Mouse (Mus musculus) adrenal gland, adult (tissue): ENCODE measurements around the gene Scaf4.

ENCODE experiments used
- DNase-seq, 2 experiments: peaks; one replicate each; pipeline ENCODE4 v3.0.0; 2022 to 2023; ENCODE audit warnings: low spot score in 1 of 2; ENCODE audit not compliant: inconsistent age in 2 of 2

The Scaf4 gene

DNA sequence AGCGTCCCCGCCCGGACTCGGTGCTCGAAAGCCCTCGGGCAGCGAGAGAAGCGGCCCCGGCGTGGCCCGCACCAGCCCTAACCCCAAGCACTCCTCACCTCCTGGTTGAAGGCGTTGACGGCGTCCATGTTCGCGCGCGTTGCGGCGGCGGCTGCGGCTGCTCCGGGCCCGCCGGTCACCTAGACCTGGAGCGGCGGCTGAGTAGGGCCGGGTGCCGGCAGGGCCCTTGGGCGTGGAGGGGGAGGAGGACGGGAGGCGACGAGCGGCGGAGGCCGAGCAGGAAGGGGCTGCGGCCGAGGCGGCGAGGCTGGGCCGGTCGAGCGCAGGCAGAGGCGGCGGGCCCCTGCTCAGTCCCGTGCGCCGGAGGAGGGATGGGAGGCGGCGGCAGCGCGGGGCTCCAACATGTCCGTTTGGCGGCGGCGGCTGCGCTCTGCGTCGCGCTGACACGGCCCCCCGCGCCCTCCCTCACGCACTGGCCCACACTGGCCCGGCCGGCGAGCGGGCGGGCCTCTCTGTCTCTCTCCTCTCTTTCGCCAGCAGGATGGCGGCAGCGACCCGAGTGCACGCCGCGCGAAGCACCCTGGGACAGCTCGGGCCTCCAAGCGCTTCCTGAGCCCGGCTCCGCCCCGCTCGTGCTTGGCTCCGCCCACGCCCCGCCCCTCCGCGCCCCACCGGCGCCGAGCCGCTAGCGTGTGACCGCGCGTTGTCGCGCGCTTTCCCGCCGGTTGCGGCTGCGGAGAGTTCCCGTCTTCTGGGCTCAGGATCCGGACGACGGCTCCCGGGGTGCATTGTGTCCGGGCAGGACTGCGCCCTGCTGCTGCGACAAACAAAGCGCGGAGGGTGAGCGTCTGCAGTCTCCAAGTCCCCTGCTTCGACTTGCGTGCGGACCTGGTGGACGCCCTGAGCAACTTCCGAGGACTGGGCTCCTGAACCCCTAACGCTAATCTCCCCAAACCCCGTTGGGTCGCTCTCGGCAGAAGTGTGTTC is at the start of gene Scaf4:
Gene Scaf4 (minus strand): TSS at position 599 of the 987 bp plus-strand sequence.
- peak; percentile 97 to 99 for DNase-seq

DNA sequence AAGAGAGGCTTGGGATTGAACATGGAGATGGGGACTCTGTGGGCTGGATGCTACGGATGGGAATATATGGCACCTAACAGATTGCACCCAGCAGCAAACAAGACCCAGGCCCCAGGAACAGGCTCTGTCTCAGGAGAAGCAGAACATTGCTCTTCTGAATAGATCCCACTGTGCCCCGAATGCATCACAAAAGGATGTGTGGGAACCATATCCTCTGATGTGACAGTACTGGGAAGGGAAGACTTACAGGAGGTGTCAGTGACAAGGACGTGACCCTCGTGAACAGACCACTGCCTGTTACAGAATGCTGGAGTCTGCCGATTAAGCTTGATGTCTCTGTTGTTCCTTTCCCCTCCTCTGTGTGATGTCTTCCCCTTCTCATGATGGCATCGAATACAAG is 48.2 kb upstream of the Scaf4 start:
- no peak for DNase-seq

DNA sequence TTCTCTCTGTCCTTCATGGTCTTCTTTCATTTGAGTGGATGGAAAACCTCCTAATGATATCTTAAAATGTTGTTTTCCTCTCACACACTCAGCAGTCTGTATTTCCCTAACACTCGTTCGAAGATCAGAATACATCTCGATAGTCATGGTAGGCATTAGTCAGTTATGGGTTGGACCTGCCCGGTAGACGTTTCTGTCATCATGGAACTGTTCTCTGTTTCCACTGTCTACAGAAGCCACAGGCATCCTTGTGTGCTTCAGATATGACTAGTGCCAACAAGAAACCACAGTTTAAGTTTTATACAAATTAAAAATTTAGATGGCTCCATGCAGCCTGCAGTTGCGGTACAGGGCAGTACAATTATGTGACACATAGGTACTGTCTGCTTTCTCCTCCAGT is 46.7 kb upstream of the Scaf4 start:
- DNase-seq: no peak

DNA sequence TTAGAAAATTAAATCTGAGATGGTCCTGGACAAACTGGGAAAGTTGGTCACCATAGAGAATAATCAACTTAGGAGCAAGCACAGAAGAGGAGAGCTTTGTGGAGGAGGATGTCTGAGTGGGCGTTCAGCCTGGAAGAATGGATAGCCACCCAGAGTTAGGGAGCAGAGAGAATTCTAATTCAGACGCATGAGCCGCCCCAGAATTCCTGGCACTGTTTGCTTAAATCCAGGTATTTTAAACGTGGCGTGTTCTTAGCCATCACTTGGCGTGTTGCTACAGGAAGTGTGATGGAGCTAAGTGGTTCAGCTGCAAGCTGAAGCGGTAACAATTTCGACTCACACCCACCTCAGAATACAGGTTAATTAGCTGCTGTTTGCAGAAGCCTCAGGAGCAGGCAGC is 45.2 kb upstream of the Scaf4 start:
- no peak for DNase-seq

DNA sequence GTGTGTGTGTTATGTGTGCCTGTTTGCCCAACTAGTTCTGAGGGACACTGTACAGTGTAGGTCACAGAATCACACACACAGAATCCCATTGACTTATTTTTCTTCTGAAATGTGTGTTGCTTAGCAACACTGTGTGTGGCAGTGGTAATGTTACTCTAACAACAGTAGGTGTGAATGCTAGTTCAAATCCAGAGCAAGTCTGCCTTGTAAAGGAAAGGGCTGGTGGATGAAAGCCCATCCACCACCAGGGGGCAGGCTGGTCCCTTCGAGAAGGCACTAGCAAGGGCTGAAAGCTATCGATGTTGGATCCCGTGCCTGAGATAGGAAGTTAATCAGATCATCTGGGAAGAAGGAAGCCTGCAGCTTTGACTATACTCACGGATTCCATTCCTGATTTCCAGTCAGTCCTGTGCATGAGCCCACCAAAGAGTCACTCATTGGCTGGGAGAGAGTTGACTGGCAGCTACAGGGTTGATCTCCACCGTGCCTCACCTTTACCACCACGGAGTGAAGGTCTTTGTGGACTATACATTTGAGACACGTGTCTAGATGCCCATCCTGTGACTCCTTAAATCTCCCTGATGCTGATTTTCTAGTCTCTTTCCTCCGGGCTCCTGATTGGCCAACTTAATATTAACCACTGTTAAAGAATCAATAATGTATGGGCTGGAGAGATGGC is 38.7 kb upstream of the Scaf4 start:
- DNase-seq: peak; percentile 82 to 94

DNA sequence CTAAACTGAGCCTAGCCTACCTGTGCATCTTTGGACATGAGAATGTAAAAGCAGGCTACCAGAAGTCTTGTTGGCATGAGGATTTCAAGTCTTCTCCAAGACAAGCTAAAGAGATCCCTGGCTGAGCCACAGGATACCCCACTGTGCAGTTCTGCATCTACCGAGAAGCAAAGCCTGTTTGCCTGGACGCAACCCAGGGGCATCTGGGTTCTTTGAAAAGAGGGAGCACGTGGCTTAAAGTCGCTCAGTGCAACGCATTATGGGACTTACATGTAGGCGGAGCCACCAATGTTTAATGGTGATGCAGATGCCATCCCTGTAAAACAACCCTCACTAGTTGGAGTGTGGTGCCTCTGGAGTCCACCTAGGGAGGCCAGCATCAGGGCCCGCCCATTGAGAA is 35.0 kb upstream of the Scaf4 start:
- DNase-seq: no peak

DNA sequence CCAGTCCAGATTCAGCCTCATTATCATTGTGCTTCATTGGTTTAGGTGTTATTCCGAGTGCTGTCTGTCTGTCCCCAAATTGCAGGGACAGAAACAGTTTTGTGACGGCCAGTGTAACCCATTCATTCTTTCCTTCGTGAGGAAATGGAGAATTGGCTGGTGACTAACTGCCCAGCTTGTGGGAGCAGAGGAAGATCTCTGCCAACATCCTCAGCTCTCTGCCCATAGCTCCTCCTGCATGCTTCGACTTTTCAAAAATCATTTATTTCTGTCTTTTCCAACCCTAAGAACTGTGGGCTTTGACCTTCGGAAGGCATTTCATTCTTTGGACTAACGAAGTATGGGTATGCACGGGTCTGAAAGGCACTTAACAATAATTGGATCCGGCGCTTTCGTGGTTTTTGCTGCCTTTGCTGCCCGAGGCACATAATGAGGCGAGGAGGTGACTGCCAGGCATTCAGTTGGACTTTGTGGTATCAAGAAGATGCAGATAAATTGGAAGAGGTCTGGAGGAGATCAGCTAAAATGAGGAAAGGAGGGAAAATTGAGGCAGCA is 34.1 kb upstream of the Scaf4 start:
- DNase-seq: no peak

DNA sequence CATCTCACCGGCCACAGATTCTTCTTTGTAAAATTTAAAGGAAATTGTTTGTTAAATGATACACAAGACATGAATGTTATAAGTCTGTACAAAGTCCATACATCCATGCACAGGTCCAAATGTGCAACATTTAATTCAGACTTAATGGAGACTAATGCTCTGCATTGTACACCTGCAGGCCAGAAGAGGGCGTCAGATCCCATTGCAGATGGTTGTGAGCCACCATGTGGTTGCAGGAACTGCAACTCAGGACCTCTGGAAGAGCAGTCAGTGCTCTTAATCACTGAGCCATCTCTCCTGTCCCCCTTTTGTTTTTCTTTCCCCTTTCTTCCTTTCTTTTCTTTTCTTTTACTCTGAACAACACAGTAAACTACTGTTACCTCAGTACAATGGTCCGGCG is 33.5 kb upstream of the Scaf4 start:
- no peak for DNase-seq

DNA sequence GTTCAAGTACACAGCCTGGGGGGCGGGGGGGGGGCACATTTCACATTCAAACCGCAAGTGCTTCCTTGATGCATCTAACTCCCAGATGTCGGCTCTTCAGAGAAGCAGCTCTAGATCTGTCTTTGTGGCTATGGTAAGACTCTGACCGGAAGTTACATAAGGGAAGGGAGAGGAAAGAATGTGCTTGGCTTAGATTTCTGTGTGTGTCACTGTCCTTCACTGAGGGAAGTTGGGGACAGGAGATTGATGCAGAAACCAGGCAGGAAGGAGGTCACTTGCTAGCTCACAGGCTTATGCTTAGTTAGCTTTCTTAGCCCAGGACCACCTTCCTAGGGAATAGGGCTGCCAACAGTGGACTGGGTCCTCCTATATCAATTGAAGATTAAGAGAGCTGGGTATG is 31.6 kb upstream of the Scaf4 start:
- DNase-seq: peak in 1 of 2 experiments; percentile 47

DNA sequence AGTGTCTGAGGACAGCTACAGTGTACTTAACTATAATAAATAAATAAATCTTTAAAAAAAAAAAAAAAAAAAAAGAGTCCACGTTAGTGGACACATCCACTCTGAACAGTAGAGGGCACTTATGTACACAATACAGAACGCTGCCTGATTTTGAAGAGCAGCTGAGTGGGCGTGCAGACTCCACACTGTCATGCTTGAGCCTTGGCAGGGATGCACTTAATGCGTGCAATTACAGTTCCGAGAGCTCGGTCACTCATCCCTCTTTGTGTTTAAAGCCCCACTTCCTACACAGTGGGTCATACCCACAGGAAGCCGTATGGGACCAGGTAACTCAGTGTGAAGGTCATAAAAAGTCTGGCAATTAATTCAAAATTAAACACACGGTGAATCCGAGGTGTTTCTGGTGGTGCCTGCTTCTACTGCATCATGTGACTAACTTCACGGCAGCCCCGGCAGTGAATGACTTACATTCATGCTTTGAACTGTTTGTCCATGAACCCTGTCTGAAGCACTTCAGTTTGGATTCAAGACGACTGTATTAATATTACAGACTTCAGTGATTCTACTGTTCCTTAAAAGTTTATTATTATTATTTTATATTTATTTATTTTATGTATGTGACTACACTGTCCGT is 28.3 kb upstream of the Scaf4 start:
- peak; percentile 21 to 49 for DNase-seq

DNA sequence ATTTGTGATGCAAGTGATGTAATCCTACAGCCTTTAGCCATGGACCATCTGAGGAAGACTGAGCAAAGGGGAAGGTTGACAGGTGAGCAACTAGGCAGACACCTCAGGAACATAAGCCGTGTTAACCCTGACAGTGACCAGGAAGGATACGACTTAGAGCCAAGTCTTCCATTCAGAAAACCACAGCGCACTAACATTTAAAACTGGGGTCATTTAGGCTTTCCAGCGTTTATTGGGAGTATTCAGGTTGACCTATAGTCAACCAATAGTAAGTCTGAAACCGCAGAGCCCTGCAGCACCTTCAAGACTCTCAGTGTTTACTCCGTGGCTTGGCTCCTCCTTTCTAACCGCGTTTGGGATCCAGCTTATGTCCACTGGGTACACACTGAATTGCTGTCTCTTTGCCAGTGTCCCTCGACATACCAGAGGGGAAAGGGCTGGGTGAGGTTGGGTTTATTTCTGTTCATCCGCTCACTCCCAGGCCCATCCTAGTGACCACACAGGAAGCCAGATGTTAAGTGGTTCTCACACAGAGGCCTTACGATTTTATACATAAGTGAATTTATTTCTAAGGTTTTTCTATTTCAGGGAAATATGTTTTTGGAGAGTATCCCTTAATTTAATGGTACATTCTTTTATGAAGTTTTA is 26.3 kb upstream of the Scaf4 start:
- no peak for DNase-seq

DNA sequence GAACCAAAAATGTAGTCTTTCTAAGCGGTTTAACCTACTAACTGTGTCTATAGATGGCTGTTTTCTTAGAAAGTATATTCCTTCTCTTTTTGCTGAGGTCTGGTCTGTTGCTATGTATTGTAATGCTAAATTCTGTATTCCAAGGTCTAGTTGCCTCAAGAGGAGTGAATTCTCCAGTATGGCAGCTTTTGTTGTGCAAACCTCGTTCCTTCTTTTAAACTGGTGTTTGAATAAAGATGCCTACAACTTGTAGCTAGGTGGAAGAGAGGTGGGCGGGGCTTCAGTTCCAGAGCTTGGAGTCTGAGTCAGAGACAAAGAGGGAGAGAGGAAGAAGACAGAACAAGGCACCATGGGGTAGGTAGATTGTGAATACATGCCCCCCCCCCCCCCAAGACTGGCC is 25.5 kb upstream of the Scaf4 start:
- DNase-seq: no peak

DNA sequence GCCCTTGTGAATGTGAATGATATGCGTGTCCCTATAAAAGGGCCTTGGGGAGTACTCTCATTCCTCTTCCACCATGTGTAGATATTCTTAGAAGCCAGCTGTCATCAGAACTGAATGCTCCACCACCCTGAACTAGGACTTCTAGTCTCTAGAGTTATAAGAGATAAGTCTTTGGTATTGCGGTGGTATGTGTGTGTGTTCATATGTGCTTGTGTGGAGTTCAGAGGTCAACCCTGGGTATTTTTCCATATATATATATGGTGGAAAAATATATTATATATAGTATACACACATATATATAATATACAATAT is 19.6 kb upstream of the Scaf4 start:
- DNase-seq: no peak

DNA sequence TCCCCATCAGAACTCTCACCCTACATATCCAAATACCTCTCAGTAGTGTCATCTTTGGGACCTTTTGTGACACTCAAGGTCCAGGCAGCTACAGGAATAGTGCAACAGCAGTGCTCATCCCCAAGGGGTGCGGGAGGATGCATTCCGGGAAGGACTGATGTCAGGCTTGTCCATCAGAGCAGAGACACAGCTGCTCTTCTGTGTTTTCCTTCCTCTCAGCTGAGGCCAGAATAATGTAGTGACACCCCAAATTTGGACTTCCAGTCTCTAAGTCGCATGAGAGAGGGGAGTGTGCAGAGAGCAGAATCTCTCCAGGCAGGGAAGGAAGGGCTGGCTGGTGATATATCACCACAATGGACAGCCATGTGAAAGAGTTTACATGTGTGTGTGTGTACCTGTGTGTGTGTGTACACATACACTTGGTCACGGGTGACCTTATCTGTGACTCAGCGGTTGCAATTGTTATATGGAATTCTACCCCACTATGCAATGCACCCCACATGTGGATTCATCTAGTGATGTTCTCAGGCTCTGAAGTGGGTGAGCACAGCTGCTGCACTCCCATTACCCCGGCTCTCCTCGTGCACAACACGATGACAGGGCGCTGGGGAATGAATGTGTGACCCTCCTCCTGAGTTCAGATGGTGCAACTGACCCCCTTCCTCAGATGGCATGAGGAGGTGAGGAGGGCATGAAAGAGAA is 19.1 kb upstream of the Scaf4 start:
- DNase-seq: no peak

DNA sequence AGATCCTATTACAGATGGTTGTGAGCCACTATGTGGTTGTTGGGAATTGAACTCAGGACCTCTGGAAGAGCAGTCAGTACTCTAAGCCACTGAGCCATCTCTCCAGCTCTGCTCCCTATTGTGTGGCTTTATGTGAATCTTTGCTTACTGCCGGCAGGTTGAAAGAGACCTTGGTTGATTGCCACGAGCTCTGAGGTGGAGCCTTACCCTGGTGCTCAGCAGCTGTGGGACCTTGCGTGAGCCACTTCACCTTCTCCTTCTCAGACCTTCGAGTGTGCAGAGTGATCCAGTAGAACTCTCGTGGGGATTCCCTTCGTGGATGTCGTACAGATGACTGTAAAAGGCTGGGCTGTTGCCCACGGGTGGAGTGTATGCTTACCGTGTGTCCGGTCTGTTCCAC is 17.4 kb upstream of the Scaf4 start:
- DNase-seq: no peak

DNA sequence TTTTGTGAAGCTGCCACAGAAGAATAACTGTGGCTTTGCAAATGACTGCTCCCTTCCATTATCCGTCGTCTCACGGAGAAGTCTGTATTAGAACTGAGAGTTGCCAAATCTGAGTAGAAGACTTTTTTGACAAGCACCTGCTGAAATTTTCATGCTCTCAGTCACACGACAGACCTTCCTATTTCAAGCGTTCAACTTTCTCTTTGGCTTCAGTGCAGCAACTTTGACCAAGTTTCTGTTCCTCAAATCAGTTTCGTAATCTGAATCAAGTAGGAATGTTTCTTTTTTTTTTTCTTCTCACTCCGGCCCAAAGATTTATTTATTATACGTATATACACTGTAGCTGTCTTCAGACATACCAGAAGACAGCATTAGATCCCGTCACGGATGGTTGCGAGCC is 16.6 kb upstream of the Scaf4 start:
- peak in 1 of 2 experiments; percentile 28 for DNase-seq

DNA sequence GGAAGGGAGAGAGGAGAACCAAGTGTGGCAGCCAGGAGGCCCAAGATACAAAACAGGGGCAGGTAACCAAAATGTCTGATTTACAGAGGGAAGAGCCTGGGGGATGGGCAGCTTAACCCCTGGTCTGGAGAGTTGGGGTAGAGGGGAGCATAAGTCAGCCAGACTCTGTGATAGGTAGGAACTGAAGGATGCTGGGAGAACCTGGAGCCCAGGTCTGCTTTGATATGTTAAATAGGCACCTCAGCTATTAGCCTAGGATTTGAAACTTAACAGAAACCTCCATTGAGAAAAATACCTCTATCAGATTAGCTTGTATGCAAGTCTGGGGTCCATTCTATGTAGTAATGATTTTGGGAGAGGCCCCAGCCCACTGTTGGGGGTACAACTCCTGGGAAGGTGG is 15.3 kb upstream of the Scaf4 start:
- DNase-seq: no peak

DNA sequence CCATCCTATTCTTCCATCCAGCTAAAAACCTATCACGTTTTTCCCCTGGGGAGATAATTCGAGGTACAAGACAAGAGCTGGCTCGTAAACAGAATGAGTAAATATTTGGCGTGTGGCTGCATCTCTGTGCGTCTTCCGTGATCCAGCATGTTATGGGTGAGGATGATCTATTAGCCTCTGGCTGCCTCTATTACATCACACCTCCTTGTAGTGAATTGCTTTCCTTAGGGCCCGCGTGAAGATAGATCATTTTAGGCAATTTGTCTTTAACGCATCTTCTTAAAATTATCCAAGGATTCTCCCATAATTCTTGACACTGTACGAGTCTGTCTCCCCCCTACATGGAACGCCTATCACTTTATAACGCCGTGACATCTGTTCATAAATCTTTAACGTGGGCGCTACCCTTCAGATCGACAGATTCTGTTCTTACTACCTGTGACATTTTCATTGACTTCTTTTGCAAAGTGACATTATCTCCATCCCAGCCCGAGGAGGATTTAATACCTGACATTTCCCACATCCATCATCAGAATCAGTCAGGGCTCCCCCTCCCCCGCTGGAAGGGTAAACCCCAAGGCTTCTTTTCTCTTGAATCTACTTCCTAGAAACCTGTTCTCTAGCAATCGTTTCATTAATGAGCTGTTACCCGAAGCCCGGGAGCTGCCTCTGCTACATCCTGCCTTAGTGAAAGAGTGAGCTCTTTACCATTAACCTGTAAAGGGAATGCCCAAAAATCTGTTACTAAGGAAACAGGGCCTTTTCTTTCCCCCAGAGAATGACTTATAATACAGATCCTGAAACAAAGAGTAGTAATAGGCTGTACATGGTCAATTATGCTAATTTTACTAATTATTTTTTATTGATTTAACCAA is 14.4 kb upstream of the Scaf4 start:
- DNase-seq: no peak
